Mouse (Mus musculus) layer of hippocampus, postnatal 10 days (tissue): ENCODE results near the gene Med13l. TPM values are rescaled to one million over a fixed set of nuclear protein-coding genes. Genes with fewer than 3 reads are reported as not detected.
A peak's percentile ranks its signal among the peaks of the same experiment; 100 is the strongest.

Source experiments
- DNase-seq, 2 experiments: peaks; one replicate each; pipeline ENCODE4 v3.0.0; 2021; ENCODE audit warnings: low spot score in 2 of 2
- total RNA-seq, 2 experiments: library from RNA; stranded (reverse); gene quantifications; 2 replicates each; pipeline ENCODE4 v1.2.3; 2021

Gene Med13l
- total RNA-seq, 2 experiments from 2014 or later: 63.1 to 64.4 TPM

GRCm38 (mm10) chr5:118555305-118555704 lies 5.2 kb upstream of the Med13l start:
- DNase-seq: no peak

- DNase-seq: no peak
Observed at GRCm38 (mm10) chr5:118556387-118556937, 4.0 kb upstream of the Med13l start.

GRCm38 (mm10) chr5:118558841-118559240 lies 1.6 kb upstream of the Med13l start:
- no peak for DNase-seq

GRCm38 (mm10) chr5:118559584-118560384 lies 695 bp upstream of the Med13l start:
- DNase-seq: peak; percentile 80 to 88

GRCm38 (mm10) chr5:118561086-118561987 lies 858 bp downstream of the Med13l start:
- DNase-seq: peak; percentile 38 to 53

GRCm38 (mm10) chr5:118562206-118562605 lies 1.7 kb downstream of the Med13l start:
- no peak for DNase-seq

GRCm38 (mm10) chr5:118563590-118563989 lies 3.1 kb downstream of the Med13l start:
- DNase-seq: no peak

GRCm38 (mm10) chr5:118567395-118567794 lies 6.9 kb downstream of the Med13l start:
- DNase-seq: no peak

- no peak for DNase-seq
Observed at GRCm38 (mm10) chr5:118569017-118569416, 8.5 kb downstream of the Med13l start.

- DNase-seq: no peak
Observed at GRCm38 (mm10) chr5:118569606-118570580, 9.4 kb downstream of the Med13l start.

GRCm38 (mm10) chr5:118571504-118571903 lies 11.0 kb downstream of the Med13l start:
- no peak for DNase-seq

GRCm38 (mm10) chr5:118574236-118574635 lies 13.8 kb downstream of the Med13l start:
- DNase-seq: no peak

- no peak for DNase-seq
Observed at GRCm38 (mm10) chr5:118574997-118575396, 14.5 kb downstream of the Med13l start.

- DNase-seq: no peak
Observed at GRCm38 (mm10) chr5:118575909-118576308, 15.4 kb downstream of the Med13l start.

GRCm38 (mm10) chr5:118576731-118577130 lies 16.3 kb downstream of the Med13l start:
- no peak for DNase-seq

GRCm38 (mm10) chr5:118585355-118585754 lies 24.9 kb downstream of the Med13l start:
- DNase-seq: no peak

GRCm38 (mm10) chr5:118586560-118586959 lies 26.1 kb downstream of the Med13l start:
- no peak for DNase-seq

GRCm38 (mm10) chr5:118588381-118588925 lies 28.0 kb downstream of the Med13l start:
- no peak for DNase-seq

GRCm38 (mm10) chr5:118589186-118589892 lies 28.9 kb downstream of the Med13l start:
- no peak for DNase-seq

GRCm38 (mm10) chr5:118590868-118591267 lies 30.4 kb downstream of the Med13l start:
- no peak for DNase-seq
